Mouse (Mus musculus) small intestine, adult 2 months (tissue): ENCODE results near the gene Pnp2.
"Not testable (repeated sequence)": the region's sequence is repeated elsewhere in the genome, so short reads cannot be mapped to it uniquely, and the experiment has no call there.

Source experiments
- CTCF ChIP-seq: fragments of 200-500 bp; IDR thresholded peaks from 2 replicates; pipeline ENCODE4 v1.5.1; 2012; ENCODE audit warnings: low read depth, mild to moderate bottlenecking, control low read depth, inconsistent platforms, low read length, moderate library complexity, mixed read lengths; ENCODE audit not compliant: insufficient replicate concordance, insufficient read length; ENCODE audit errors: extremely low read depth
- POLR2A ChIP-seq: fragments of 200-500 bp; IDR thresholded peaks from 2 replicates; pipeline ENCODE4 v1.6.1; 2012; ENCODE audit warnings: low read depth, mild to moderate bottlenecking, control low read depth, inconsistent platforms, low read length, moderate library complexity

GRCm38 (mm10) chr14:50923437-50923836 is 32.4 kb upstream of the Pnp2 start:
- not testable (repeated sequence) for TF ChIP-seq POLR2A, CTCF
